Mouse (Mus musculus): ENCODE data around the gene Igf1. TPM values are rescaled to one million over a fixed set of nuclear protein-coding genes. Genes with fewer than 3 reads are reported as not detected.

Gene Igf1
- polyA plus RNA-seq, 1 experiment from 2014 or later = 23.7 TPM

- DNase-seq (ENCODE audit: low spot score) (no peak), ATAC-seq (replicated peaks; ENCODE audit: low FRiP score) (no peak)
- H3K4me3 ChIP-seq (ENCODE audit: low read depth, low read length) = no peak overlapping the region
- H3K9me3 ChIP-seq (ENCODE audit: control insufficient read depth, low read length) = no peaks in the 10 kb centered on the region
- no peaks in the 10 kb centered on the region; the same call in 1 of the 2 replicates for H3K4me1 ChIP-seq (replicated peaks; ENCODE audit: control insufficient read depth, insufficient read depth, low read length)
- H3K36me3 ChIP-seq (ENCODE audit: control insufficient read depth, insufficient read depth, low read length) = no peaks in the 10 kb centered on the region
- no peak overlapping the region for H3K27ac ChIP-seq (ENCODE audit: low read depth, low read length)
- no peaks in the 10 kb centered on the region for H3K27me3 ChIP-seq (ENCODE audit: control insufficient read depth, insufficient read depth, low read length)
- no peak overlapping the region for H3K4me2 ChIP-seq (ENCODE audit: low read depth, low read length, severe bottlenecking)
- no peak overlapping the region for H3K9ac ChIP-seq (ENCODE audit: low read length)
- 76% methylated on average over 3 of the region's 3 CpGs for WGBS
Measured at GRCm38 (mm10) chr10:87986201-87986600, 128.1 kb downstream of the Igf1 start.

Other genes starting within 250 kb of the Igf1 start
- gene Pmch, start 232.8 kb downstream of the Igf1 start, polyA plus RNA-seq (2014; fragmentation: Nextera tagmentation; extraction: Ambion mirVana) = 1.1 and 2.0 TPM in 2 replicates

All from forebrain, embryonic 11.5 days (tissue).